Mouse (Mus musculus): ENCODE measurements around the gene Gabra6. TPM values are rescaled to one million over a fixed set of nuclear protein-coding genes. Genes with fewer than 3 reads are reported as not detected.

Gabra6 gene
- total RNA-seq (2021): under 1 TPM in 1 of 2 experiments, not detected in 1; 0.81 TPM
- long read RNA-seq, experiment 1, partial matches to known transcripts: 0 of 1 reads
- long read RNA-seq, experiment 1, other reads (novel, unspliced or antisense): 0 of 1 reads
- long read RNA-seq, experiment 2: 0 reads

GRCm38 (mm10) chr11:42320882-42321281 lies at the start of gene Gabra6:
Gene Gabra6 (minus strand): TSS chr11:42321072.
- intact Hi-C loops (cut with DNase I): no loop called here
- DNase-seq (ENCODE audit: low spot score in 2 of 2): no peak

GRCm38 (mm10) chr11:42365544-42365943 lies 44.7 kb upstream of the Gabra6 start:
- peak in 1 of 2 experiments; percentile 37 for DNase-seq (ENCODE audit: low spot score in 2 of 2)
- intact Hi-C loops (cut with DNase I): no loop called here

- intact Hi-C loops (cut with DNase I): no loop called here
- no peak for DNase-seq (ENCODE audit: low spot score in 2 of 2)
Measured at GRCm38 (mm10) chr11:42332121-42332520, 11.2 kb upstream of the Gabra6 start.

DNA sequence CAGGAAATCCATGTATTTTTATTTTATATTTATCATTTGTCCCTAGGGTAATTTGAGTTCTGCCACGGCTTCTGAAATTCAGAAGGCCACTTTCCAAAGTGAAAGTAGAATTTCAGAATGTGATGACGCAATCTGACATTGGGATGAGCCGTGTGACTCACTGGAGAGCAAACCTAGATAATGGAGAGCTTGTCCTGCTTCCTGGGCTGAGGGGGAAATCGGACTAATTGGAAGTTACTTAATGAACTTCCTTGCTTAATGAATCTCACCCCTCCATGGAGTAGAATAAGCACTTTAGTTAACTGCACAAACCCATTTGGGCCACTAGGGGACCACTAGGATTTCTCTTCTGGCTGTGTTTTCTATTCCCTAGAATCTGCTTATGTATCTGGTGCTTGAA lies 5.4 kb upstream of the Gabra6 start:
- DNase-seq (ENCODE audit: low spot score in 2 of 2): no peak
- intact Hi-C loops (cut with DNase I): no loop called here

DNA sequence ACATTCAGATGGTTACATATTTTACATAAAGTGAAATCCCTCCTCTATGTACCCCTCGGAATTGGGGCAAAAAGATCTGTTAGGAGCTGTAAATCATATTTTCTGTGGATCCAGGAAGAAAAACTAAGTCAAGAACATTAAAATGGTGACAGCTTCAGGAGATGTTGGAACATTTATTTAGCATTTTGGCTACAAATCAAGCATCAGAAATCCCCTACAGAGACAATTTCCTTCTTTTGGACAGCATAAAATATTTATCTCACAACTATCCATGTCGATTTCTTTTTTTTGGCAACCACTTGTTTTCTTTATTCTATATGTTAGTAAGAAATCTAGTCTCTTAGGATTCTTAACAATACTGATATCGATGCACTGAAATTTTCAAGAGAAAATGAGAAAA lies 688 bp upstream of the Gabra6 start:
- intact Hi-C loops (cut with DNase I): no loop called here
- no peak for DNase-seq (ENCODE audit: low spot score in 2 of 2)

GRCm38 (mm10) chr11:42319521-42319920 lies 1.4 kb downstream of the Gabra6 start:
- intact Hi-C loops (cut with DNase I): no loop called here
- DNase-seq (ENCODE audit: low spot score in 2 of 2): no peak

GRCm38 (mm10) chr11:42319101-42319500 lies 1.8 kb downstream of the Gabra6 start:
- no peak for DNase-seq (ENCODE audit: low spot score in 2 of 2)
- intact Hi-C loops (cut with DNase I): no loop called here

- intact Hi-C loops (cut with DNase I): no loop called here
- no peak for DNase-seq (ENCODE audit: low spot score in 2 of 2)
Measured at GRCm38 (mm10) chr11:42317985-42318384, 2.9 kb downstream of the Gabra6 start.

DNA sequence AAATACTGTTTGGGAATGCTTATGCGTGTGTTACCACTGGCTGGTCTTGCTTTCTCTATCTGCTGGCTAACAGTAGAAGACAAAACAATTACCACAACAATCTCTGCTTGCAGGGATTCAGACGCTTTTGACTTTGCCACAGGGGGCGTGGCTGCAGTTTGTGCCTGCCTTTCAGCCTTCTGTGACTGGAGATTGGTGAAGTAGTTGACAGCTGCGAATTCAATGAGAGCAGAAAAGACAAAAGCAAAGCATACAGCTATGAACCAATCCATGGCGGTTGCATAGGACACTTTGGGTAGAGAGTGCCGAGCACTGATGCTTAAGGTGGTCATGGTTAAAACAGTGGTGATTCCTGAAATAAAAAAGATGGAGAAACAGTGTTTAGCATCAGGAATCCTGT lies 6.0 kb downstream of the Gabra6 start:
- no peak for DNase-seq (ENCODE audit: low spot score in 2 of 2)
- intact Hi-C loops (cut with DNase I): no loop called here

- intact Hi-C loops (cut with DNase I): no loop called here
Measured at GRCm38 (mm10) chr11:42310892-42311291, 10.0 kb downstream of the Gabra6 start.

DNA sequence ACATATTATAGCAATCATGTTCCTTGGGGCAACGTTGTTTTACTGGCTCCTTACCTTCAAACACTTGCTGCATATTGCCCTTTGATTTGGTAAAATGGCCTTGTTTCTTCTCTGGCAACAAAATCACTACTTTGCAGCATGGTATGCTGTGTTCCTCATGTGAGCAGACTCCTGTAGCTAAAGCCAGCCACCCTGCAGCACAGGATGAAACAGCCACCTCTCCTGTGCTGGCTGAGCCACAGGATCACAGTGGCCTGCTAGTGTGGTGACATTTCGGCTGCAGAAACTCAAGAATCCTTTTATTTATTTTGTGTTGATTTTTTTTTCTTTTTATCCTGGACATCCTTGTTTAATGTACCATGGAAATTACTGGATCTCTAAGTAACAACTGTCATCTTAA lies 11.8 kb downstream of the Gabra6 start:
- intact Hi-C loops (cut with DNase I): no loop called here

More at GRCm38 (mm10) chr11:42310892-42311291, 10.0 kb downstream of the Gabra6 start:
- no peak for DNase-seq (ENCODE audit: low spot score in 2 of 2)

DNA sequence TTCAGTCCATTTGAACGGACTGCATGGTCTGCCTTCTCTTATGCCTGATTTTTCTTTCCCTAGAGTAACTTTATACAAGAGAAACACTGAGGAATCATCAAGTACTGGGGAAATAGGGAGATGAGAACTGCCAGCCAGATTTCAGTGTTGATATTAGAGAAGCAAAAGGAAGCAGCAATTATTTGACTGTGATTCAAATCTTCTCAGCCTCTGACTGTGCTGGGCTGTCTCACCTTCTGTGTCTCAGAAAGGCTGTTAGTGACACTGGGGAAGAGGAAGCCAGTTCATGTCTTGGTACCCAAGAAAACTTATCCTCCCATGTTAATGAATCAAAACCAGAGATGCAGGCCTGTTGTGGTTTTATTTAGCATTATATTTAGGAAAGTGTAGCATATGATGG lies 14.8 kb downstream of the Gabra6 start:
- no peak for DNase-seq (ENCODE audit: low spot score in 2 of 2)
- intact Hi-C loops (cut with DNase I): no loop called here

More for the DNA sequence above, 11.8 kb downstream of the Gabra6 start:
- no peak for DNase-seq (ENCODE audit: low spot score in 2 of 2)

GRCm38 (mm10) chr11:42258978-42259377 lies 61.9 kb downstream of the Gabra6 start:
- intact Hi-C loops (cut with DNase I): no loop called here
- DNase-seq (ENCODE audit: low spot score in 2 of 2): no peak

Other genes with a start within 250 kb of the Gabra6 start
- 100 to 1,000 TPM; 460 to 471 TPM for gene Gabra1, start 138.1 kb downstream of the Gabra6 start, total RNA-seq (2021)
- gene Gabrb2, start 98.7 kb upstream of the Gabra6 start, total RNA-seq (2021): 100 to 1,000 TPM; 178 to 196 TPM

All from left cerebral cortex, postnatal 14 days (tissue).